Mouse (Mus musculus): ENCODE results near the gene Eno2.

DNA sequence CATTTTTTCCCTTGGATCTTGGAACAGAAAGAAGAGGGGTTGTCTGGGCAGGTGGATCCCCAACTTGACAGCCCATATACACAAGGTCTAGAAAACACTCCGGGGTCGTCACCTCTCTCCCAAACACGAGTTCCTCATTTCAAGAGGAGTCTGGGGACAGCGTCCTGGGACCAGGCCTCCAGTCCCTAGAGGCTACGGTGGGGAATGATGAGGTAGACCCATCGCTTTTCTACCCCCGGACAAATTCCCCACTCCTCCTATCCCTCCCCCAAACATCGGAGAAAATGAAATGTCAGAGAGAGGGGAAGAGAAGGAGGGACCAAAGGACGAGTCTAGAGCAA lies 799 bp downstream of the Eno2 start:
- TF ChIP-seq CTCF (conservative IDR thresholded peaks at IDR 0.05; ENCODE audit: low read length) (no peak), POU5F1 (IDR thresholded peaks at IDR 0.05; ENCODE audit: borderline replicate concordance, low read length) (no peak), NANOG (IDR thresholded peaks at IDR 0.05; ENCODE audit: borderline replicate concordance, low read length) (no peak)

Measured in E14TG2a.4 (cell line).